Mouse (Mus musculus) heart, postnatal 0 days (tissue): Measurements from ENCODE around the gene Sars.

Source experiments
- CTCF ChIP-seq: IDR thresholded peaks from 2 replicates; pipeline ENCODE4 v1.5.1; 2016; ENCODE audit warnings: antibody characterized with exemption, control low read depth, low read depth
- EP300 ChIP-seq: IDR thresholded peaks from 2 replicates; pipeline ENCODE4 v1.6.1; 2016; ENCODE audit warnings: antibody characterized with exemption, low read depth

- TF ChIP-seq CTCF, result no peak
- no peak for TF ChIP-seq EP300
Measured at GRCm38 (mm10) chr3:108489968-108490367, 45.0 kb upstream of the Sars start.
